Comparison of ENCODE assay signal across 8 mouse cellular contexts in the genomic region with DNA sequence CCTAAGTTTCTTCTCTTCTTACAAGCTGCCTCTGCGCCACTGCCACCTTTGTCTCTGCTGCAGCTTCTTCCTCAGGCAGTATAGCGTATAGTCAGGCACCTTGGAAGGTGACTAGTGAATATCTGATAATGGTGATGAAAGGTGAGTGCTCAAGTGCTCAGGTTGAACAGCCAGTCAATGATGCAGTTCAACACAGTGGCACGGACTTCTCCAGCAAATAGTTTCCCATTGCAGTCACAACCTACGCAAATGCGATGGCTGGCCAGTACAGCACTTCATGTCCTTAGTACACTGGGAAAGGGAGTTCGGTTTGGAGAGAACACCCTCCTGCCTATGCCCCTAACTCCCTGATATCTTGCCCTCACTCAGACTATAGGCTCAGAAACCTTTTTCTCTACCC. TPM values are rescaled to one million over a fixed set of nuclear protein-coding genes. Genes with fewer than 3 reads are reported as not detected.
DNase-seq lines count a peak whose midpoint lies in the region; ATAC-seq lines count a peak whose summit lies in the region.

No protein-coding gene starts in this region.

- H3K27me3 ChIP-seq in hindbrain, embryonic 10.5 days (ENCODE audit: insufficient read depth, poor library complexity, severe bottlenecking): peaks cover 44% of the 10 kb centered on the region
- peaks cover 15% of the 10 kb centered on the region for H3K27me3 ChIP-seq in hindbrain, embryonic 11.5 days (ENCODE audit: control insufficient read depth, insufficient read depth, low read length)
- peaks cover 16% of the 10 kb centered on the region for H3K27me3 ChIP-seq in embryonic facial prominence, embryonic 14.5 days (replicated peaks; ENCODE audit: control insufficient read depth, insufficient read depth, low read length)
- peaks cover 8% of the 10 kb centered on the region for H3K27me3 ChIP-seq in hindbrain, embryonic 16.5 days (replicated peaks; ENCODE audit: control insufficient read depth, insufficient read depth, low read length)
- H3K27me3 ChIP-seq in midbrain, embryonic 14.5 days (ENCODE audit: control insufficient read depth, insufficient read depth, low read length): no peaks in the 10 kb centered on the region

- 45% methylated on average over 6 of the region's 6 CpGs for WGBS in hindbrain, embryonic 10.5 days
- 52% methylated on average over 6 of the region's 6 CpGs for WGBS in hindbrain, embryonic 11.5 days
- WGBS in embryonic facial prominence, embryonic 14.5 days: 46% methylated on average over 6 of the region's 6 CpGs
- WGBS in hindbrain, embryonic 16.5 days: 51% methylated on average over 6 of the region's 6 CpGs
- WGBS in midbrain, embryonic 14.5 days: 48% methylated on average over 6 of the region's 6 CpGs

- H3K9ac ChIP-seq in hindbrain, embryonic 11.5 days (ENCODE audit: low read depth, low read length): no peak overlapping the region
- no peak overlapping the region for H3K9ac ChIP-seq in embryonic facial prominence, embryonic 14.5 days (ENCODE audit: low read depth, low read length)
- H3K9ac ChIP-seq in hindbrain, embryonic 16.5 days (ENCODE audit: low read depth, low read length): no peak overlapping the region
- no peak overlapping the region for H3K9ac ChIP-seq in midbrain, embryonic 14.5 days (replicated peaks; ENCODE audit: low read length)

- H3K4me3 ChIP-seq in hindbrain, embryonic 10.5 days: peak overlapping the region; percentile 61; the same call in 1 of the 2 replicates
- no peak overlapping the region for H3K4me3 ChIP-seq in hindbrain, embryonic 11.5 days (ENCODE audit: low read depth, low read length)
- peak overlapping the region; percentile 54; the same call in 1 of the 2 replicates for H3K4me3 ChIP-seq in embryonic facial prominence, embryonic 14.5 days (ENCODE audit: low read depth, low read length)
- no peak overlapping the region for H3K4me3 ChIP-seq in hindbrain, embryonic 16.5 days (ENCODE audit: low read length)
- no peak overlapping the region for H3K4me3 ChIP-seq in midbrain, embryonic 14.5 days (replicated peaks; ENCODE audit: low read depth, low read length)

- H3K9me3 ChIP-seq in hindbrain, embryonic 10.5 days: no peaks in the 10 kb centered on the region
- H3K9me3 ChIP-seq in hindbrain, embryonic 11.5 days (ENCODE audit: control insufficient read depth, low read length): no peaks in the 10 kb centered on the region
- H3K9me3 ChIP-seq in embryonic facial prominence, embryonic 14.5 days (ENCODE audit: control insufficient read depth, low read length): no peaks in the 10 kb centered on the region
- H3K9me3 ChIP-seq in hindbrain, embryonic 16.5 days (ENCODE audit: control insufficient read depth, low read length): no peaks in the 10 kb centered on the region
- H3K9me3 ChIP-seq in midbrain, embryonic 14.5 days (ENCODE audit: control insufficient read depth, low read length): no peaks in the 10 kb centered on the region

- no peak for ATAC-seq in hindbrain, embryonic 11.5 days (ENCODE audit: low FRiP score)
- ATAC-seq in embryonic facial prominence, embryonic 14.5 days (ENCODE audit: low read depth): no peak
- ATAC-seq in hindbrain, embryonic 16.5 days: no peak
- no peak for ATAC-seq in midbrain, embryonic 14.5 days (ENCODE audit: low FRiP score, low TSS enrichment)

- H3K4me1 ChIP-seq in hindbrain, embryonic 10.5 days (replicated peaks): no peaks in the 10 kb centered on the region
- no peaks in the 10 kb centered on the region for H3K4me1 ChIP-seq in hindbrain, embryonic 11.5 days (replicated peaks; ENCODE audit: control insufficient read depth, insufficient read depth, low read length)
- H3K4me1 ChIP-seq in embryonic facial prominence, embryonic 14.5 days (ENCODE audit: control insufficient read depth, insufficient read depth, low read length): no peaks in the 10 kb centered on the region
- H3K4me1 ChIP-seq in hindbrain, embryonic 16.5 days (ENCODE audit: control insufficient read depth, insufficient read depth, low read depth, low read length): peaks cover 3% of the 10 kb centered on the region; the same call in 1 of the 2 replicates
- H3K4me1 ChIP-seq in midbrain, embryonic 14.5 days (ENCODE audit: control insufficient read depth, insufficient read depth, low read length): peaks cover 4% of the 10 kb centered on the region; the same call in 1 of the 2 replicates

- DNase-seq in hindbrain, embryonic 10.5 days (ENCODE audit: low spot score): no peak
- no peak for DNase-seq in hindbrain, embryonic 11.5 days (ENCODE audit: low spot score)
- DNase-seq in embryonic facial prominence, embryonic 14.5 days (ENCODE audit: low spot score): no peak
- no peak for DNase-seq in midbrain, embryonic 14.5 days
- no peak for DNase-seq in cerebellum, adult 11-12 months
- no peak for DNase-seq in thymus, postnatal 0 days (ENCODE audit: low spot score)
- DNase-seq in thymus, postnatal 36 days: no peak

- no peaks in the 10 kb centered on the region for H3K36me3 ChIP-seq in hindbrain, embryonic 10.5 days
- no peaks in the 10 kb centered on the region for H3K36me3 ChIP-seq in hindbrain, embryonic 11.5 days (ENCODE audit: control insufficient read depth, insufficient read depth, low read length)
- no peaks in the 10 kb centered on the region for H3K36me3 ChIP-seq in embryonic facial prominence, embryonic 14.5 days (ENCODE audit: control insufficient read depth, insufficient read depth, low read length)
- no peaks in the 10 kb centered on the region for H3K36me3 ChIP-seq in hindbrain, embryonic 16.5 days (ENCODE audit: control insufficient read depth, insufficient read depth, low read length)
- no peaks in the 10 kb centered on the region for H3K36me3 ChIP-seq in midbrain, embryonic 14.5 days (ENCODE audit: control insufficient read depth, insufficient read depth, low read length)

- no peak overlapping the region for H3K27ac ChIP-seq in hindbrain, embryonic 10.5 days
- H3K27ac ChIP-seq in hindbrain, embryonic 11.5 days (ENCODE audit: low read depth, low read length): no peak overlapping the region
- H3K27ac ChIP-seq in embryonic facial prominence, embryonic 14.5 days (replicated peaks; ENCODE audit: low read depth, low read length): no peak overlapping the region
- no peak overlapping the region for H3K27ac ChIP-seq in hindbrain, embryonic 16.5 days (ENCODE audit: low read depth, low read length)
- H3K27ac ChIP-seq in midbrain, embryonic 14.5 days (replicated peaks; ENCODE audit: low read depth, low read length): no peak overlapping the region

- no peak overlapping the region; the same call in 1 of the 2 replicates for H3K4me2 ChIP-seq in hindbrain, embryonic 11.5 days (replicated peaks; ENCODE audit: low read depth, low read length)
- H3K4me2 ChIP-seq in embryonic facial prominence, embryonic 14.5 days (ENCODE audit: low read depth, low read length): peak overlapping the region; percentile 53
- peak overlapping the region; percentile 68 for H3K4me2 ChIP-seq in hindbrain, embryonic 16.5 days (ENCODE audit: low read length)
- H3K4me2 ChIP-seq in midbrain, embryonic 14.5 days (ENCODE audit: low read length): peak overlapping the region; percentile 61; the same call in 1 of the 2 replicates

RNA-seq across cellular contexts. Expression of a gene that starts 1.1 kb away (rescaled TPM):
- 6.3 and 6.6 TPM in 2 replicates for polyA plus RNA-seq in hindbrain, embryonic 10.5 days (2016; fragmentation: Nextera tagmentation; extraction: Ambion mirVana)
- polyA plus RNA-seq in hindbrain, embryonic 11.5 days (2014; fragmentation: Nextera tagmentation; extraction: Ambion mirVana): 5.3 and 5.9 TPM in 2 replicates
- polyA plus RNA-seq in embryonic facial prominence, embryonic 14.5 days (2014; fragmentation: Nextera tagmentation; extraction: Ambion mirVana): 9.8 and 10.8 TPM in 2 replicates
- polyA plus RNA-seq in hindbrain, embryonic 16.5 days (2015; fragmentation: Nextera tagmentation; extraction: Ambion mirVana): 8.9 and 9.9 TPM in 2 replicates
- 5.2 and 7.8 TPM in 2 replicates for polyA plus RNA-seq in midbrain, embryonic 14.5 days (2014; fragmentation: Nextera tagmentation; extraction: Ambion mirVana)
- polyA plus RNA-seq in thymus, postnatal 0 days (2015; fragmentation: Nextera tagmentation; extraction: Ambion mirVana): 0.70 and 0.78 TPM in 2 replicates

RNA-seq across cellular contexts. Expression of a gene that starts 41.6 kb away (rescaled TPM):
- not detected in 2 replicates for polyA plus RNA-seq in hindbrain, embryonic 10.5 days (2016; fragmentation: Nextera tagmentation; extraction: Ambion mirVana)
- polyA plus RNA-seq in hindbrain, embryonic 11.5 days (2014; fragmentation: Nextera tagmentation; extraction: Ambion mirVana): not detected in 2 replicates
- polyA plus RNA-seq in embryonic facial prominence, embryonic 14.5 days (2014; fragmentation: Nextera tagmentation; extraction: Ambion mirVana): not detected in 2 replicates
- polyA plus RNA-seq in hindbrain, embryonic 16.5 days (2015; fragmentation: Nextera tagmentation; extraction: Ambion mirVana): not detected in 2 replicates
- polyA plus RNA-seq in midbrain, embryonic 14.5 days (2014; fragmentation: Nextera tagmentation; extraction: Ambion mirVana): not detected in 2 replicates
- polyA plus RNA-seq in thymus, postnatal 0 days (2015; fragmentation: Nextera tagmentation; extraction: Ambion mirVana): not detected in 2 replicates

Comparison
In these comparisons a context has a peak if more than half of its experiments do, and no peak if none do; other contexts are left out.
1. H3K4me3 ChIP-seq: peak in hindbrain, embryonic 10.5 days (single experiment) and embryonic facial prominence, embryonic 14.5 days (single experiment); none in hindbrain, embryonic 11.5 days (single experiment), hindbrain, embryonic 16.5 days (single experiment) and midbrain, embryonic 14.5 days (single experiment).